Comparison of ENCODE assay signal across 8 mouse cellular contexts in genomic region chr14:58076726-58077255, GRCm38 (mm10). TPM values are rescaled to one million over a fixed set of nuclear protein-coding genes. Genes with fewer than 3 reads are reported as not detected.
DNase-seq lines count a peak whose midpoint lies in the region; ATAC-seq and TF ChIP-seq lines count a peak whose summit lies in the region.

No protein-coding gene starts in this region.

- peak overlapping the region; percentile 95 for H3K4me2 ChIP-seq in limb, embryonic 12.5 days
- H3K4me2 ChIP-seq in stomach, embryonic 16.5 days (ENCODE audit: low read depth, low read length), result peak overlapping the region; percentile 91

- peak overlapping the region; percentile 63 for H3K9ac ChIP-seq in limb, embryonic 12.5 days (replicated peaks)
- H3K9ac ChIP-seq in stomach, embryonic 16.5 days (ENCODE audit: low read length), result peak overlapping the region; percentile 73

- 6% methylated on average over 14 of the region's 14 CpGs for WGBS in cerebellum, adult 2 months
- 15% methylated on average over 14 of the region's 14 CpGs for WGBS in thymus, adult 2 months
- WGBS in limb, embryonic 12.5 days, result 5% methylated on average over 14 of the region's 14 CpGs
- WGBS in stomach, embryonic 16.5 days, result 9% methylated on average over 14 of the region's 14 CpGs

- peak overlapping the region; percentile 95 for H3K27ac ChIP-seq in cerebellum, adult 2 months (ENCODE audit: insufficient read depth, low read length)
- H3K27ac ChIP-seq in thymus, adult 2 months (ENCODE audit: control insufficient read depth, insufficient read depth, low read length), result no peak overlapping the region
- H3K27ac ChIP-seq in limb, embryonic 12.5 days, result no peak overlapping the region
- peak overlapping the region; percentile 76 for H3K27ac ChIP-seq in stomach, embryonic 16.5 days (ENCODE audit: low read length)

- ATAC-seq in limb, embryonic 12.5 days (ENCODE audit: insufficient number of reproducible peaks, insufficient read depth, low FRiP score, low TSS enrichment, low read depth), result no peak
- no peak for ATAC-seq in stomach, embryonic 16.5 days (ENCODE audit: insufficient read depth, low FRiP score)
- ATAC-seq in activated CD4-positive, CD25-positive, alpha-beta regulatory T cell, adult 4 months, result no peak

- H3K4me1 ChIP-seq in cerebellum, adult 2 months (ENCODE audit: control insufficient read depth, insufficient read depth, low read length), result peaks cover 10% of the 10 kb centered on the region; the same call in 1 of the 2 replicates
- H3K4me1 ChIP-seq in thymus, adult 2 months (replicated peaks; ENCODE audit: control insufficient read depth, insufficient read depth, low read length), result peaks cover 18% of the 10 kb centered on the region
- H3K4me1 ChIP-seq in limb, embryonic 12.5 days (replicated peaks), result peaks cover 37% of the 10 kb centered on the region
- H3K4me1 ChIP-seq in stomach, embryonic 16.5 days (ENCODE audit: control insufficient read depth, insufficient read depth, low read length), result peaks cover 14% of the 10 kb centered on the region; the same call in 1 of the 2 replicates

- H3K36me3 ChIP-seq in thymus, adult 2 months (ENCODE audit: control insufficient read depth, insufficient read depth, low read length), result no peaks in the 10 kb centered on the region
- no peaks in the 10 kb centered on the region for H3K36me3 ChIP-seq in limb, embryonic 12.5 days
- no peaks in the 10 kb centered on the region for H3K36me3 ChIP-seq in stomach, embryonic 16.5 days (ENCODE audit: control insufficient read depth, insufficient read depth, low read length)

- DNase-seq in cerebellum, adult 2 months, result no peak
- no peak for DNase-seq in cerebellum, postnatal 10 days
- no peak for DNase-seq in thymus, adult 2 months
- no peak for DNase-seq in thymus, postnatal 0 days (ENCODE audit: low spot score)
- DNase-seq in left cerebral cortex, adult 9 months (ENCODE audit: low spot score in 2 of 2), result no peak

- TF ChIP-seq CTCF in cerebellum, adult 2 months (IDR thresholded peaks at IDR 0.05; ENCODE audit: borderline replicate concordance, insufficient read depth, low read depth, low read length), result no peak
- TF ChIP-seq CTCF in thymus, adult 2 months (IDR thresholded peaks at IDR 0.05; ENCODE audit: borderline replicate concordance, control insufficient read depth, extremely low read depth, insufficient read depth, low read length, poor library complexity), result no peak

- no peaks in the 10 kb centered on the region for H3K9me3 ChIP-seq in limb, embryonic 12.5 days
- no peaks in the 10 kb centered on the region for H3K9me3 ChIP-seq in stomach, embryonic 16.5 days (replicated peaks; ENCODE audit: control insufficient read depth, low read length)

- peak overlapping the region; percentile 93 for H3K4me3 ChIP-seq in cerebellum, adult 2 months (replicated peaks; ENCODE audit: insufficient read depth, low read depth, low read length)
- peak overlapping the region; percentile 34 for H3K4me3 ChIP-seq in thymus, adult 2 months (ENCODE audit: control insufficient read depth, insufficient read depth, low read length)
- peak overlapping the region; percentile 58 for H3K4me3 ChIP-seq in limb, embryonic 12.5 days (replicated peaks)
- H3K4me3 ChIP-seq in stomach, embryonic 16.5 days (replicated peaks; ENCODE audit: low read length), result peak overlapping the region; percentile 67

- no peaks in the 10 kb centered on the region for H3K27me3 ChIP-seq in cerebellum, adult 2 months (ENCODE audit: control insufficient read depth, insufficient read depth, low read length)
- peaks cover 30% of the 10 kb centered on the region for H3K27me3 ChIP-seq in thymus, adult 2 months (ENCODE audit: control insufficient read depth, insufficient read depth, low read length)
- peaks cover 72% of the 10 kb centered on the region for H3K27me3 ChIP-seq in limb, embryonic 12.5 days
- H3K27me3 ChIP-seq in stomach, embryonic 16.5 days (ENCODE audit: control insufficient read depth, insufficient read depth, low read length), result peaks cover 40% of the 10 kb centered on the region

- no peak for TF ChIP-seq POLR2A in cerebellum, adult 2 months (IDR thresholded peaks at IDR 0.05; ENCODE audit: borderline replicate concordance, insufficient read depth, low read length)
- TF ChIP-seq POLR2A in thymus, adult 2 months (IDR thresholded peaks at IDR 0.05; ENCODE audit: control insufficient read depth, extremely low read depth, insufficient read depth, low read length, poor library complexity), result no peak

RNA-seq across cellular contexts. Expression of gene Fgf9, which starts 6.4 kb away (rescaled TPM):
- polyA plus RNA-seq in cerebellum, adult 2 months (2012; rRNA removed), result 41.3 and 42.1 TPM in 2 replicates
- polyA plus RNA-seq in thymus, adult 2 months (2012; rRNA removed), result 0.29 and 0.34 TPM in 2 replicates
- 0.33 and 0.34 TPM in 2 replicates for polyA plus RNA-seq in thymus, postnatal 0 days (2015; fragmentation: Nextera tagmentation; extraction: Ambion mirVana)
- polyA plus RNA-seq in limb, embryonic 12.5 days (2016; fragmentation: Nextera tagmentation; extraction: Ambion mirVana), result 12.4 and 14.7 TPM in 2 replicates
- polyA plus RNA-seq in stomach, embryonic 16.5 days (2015; fragmentation: Nextera tagmentation; extraction: Ambion mirVana), result 9.5 and 10.6 TPM in 2 replicates
- under 1 TPM in 1 of 2 experiments, not detected in 1; 0.29 TPM for polyA plus RNA-seq in activated CD4-positive, CD25-positive, alpha-beta regulatory T cell, adult 4 months (2017; shearing (Covaris generic))

Comparison
In these comparisons a context has a peak if more than half of its experiments do, and no peak if none do; other contexts are left out.
1. H3K27ac ChIP-seq: peak in cerebellum, adult 2 months (single experiment) and stomach, embryonic 16.5 days (single experiment); none in thymus, adult 2 months (single experiment) and limb, embryonic 12.5 days (single experiment).
2. H3K4me3 ChIP-seq: peak in every context shown above with its lines; median percentile 93 in cerebellum, adult 2 months; 67 in stomach, embryonic 16.5 days; 58 in limb, embryonic 12.5 days; 34 in thymus, adult 2 months.